Mouse (Mus musculus) limb, embryonic 10.5 days (tissue): ENCODE data around the gene Rab3gap2. TPM values are rescaled to one million over a fixed set of nuclear protein-coding genes. Genes with fewer than 3 reads are reported as not detected.

Experiments used
- DNase-seq: peaks from one replicate; pipeline ENCODE4 v3.0.0-alpha.2; 2017; ENCODE audit warnings: low spot score
- H3K27ac ChIP-seq: fragments of 300-500 bp; sonication (generic); 2 replicates; pipeline ENCODE4 v1.5.1; 2016; ENCODE audit warnings: mild to moderate bottlenecking
- H3K27me3 ChIP-seq: fragments of 300-500 bp; sonication (generic); 2 replicates; pipeline ENCODE4 v1.6.1; 2016; ENCODE audit warnings: low read depth, mild to moderate bottlenecking; ENCODE audit not compliant: poor library complexity, severe bottlenecking
- H3K36me3 ChIP-seq: fragments of 300-500 bp; sonication (generic); 2 replicates; pipeline ENCODE4 v1.6.1; 2016; ENCODE audit warnings: mild to moderate bottlenecking, moderate library complexity
- H3K4me1 ChIP-seq: fragments of 300-500 bp; sonication (generic); 2 replicates; pipeline ENCODE4 v1.6.1; 2016
- H3K4me3 ChIP-seq: fragments of 300-500 bp; sonication (generic); 2 replicates; pipeline ENCODE4 v1.5.1; 2016; ENCODE audit warnings: mild to moderate bottlenecking, moderate library complexity
- H3K9me3 ChIP-seq: fragments of 300-500 bp; sonication (generic); replicated peaks from 2 replicates; pipeline ENCODE4 v1.6.1; 2016; ENCODE audit warnings: mild to moderate bottlenecking
- WGBS: fragments of 180-500 bp; shearing (Covaris S2); methylation state at CpG from one replicate; pipeline ENCODE4 v1.1.7; 2016; 5-methylcytosine and 5-hydroxymethylcytosine counted together
- polyA plus RNA-seq: library from polyadenylated mRNA; unstranded; fragments of >200 nt; fragmentation: Nextera tagmentation; extraction: Ambion mirVana; gene quantifications from 2 replicates; pipeline ENCODE4 v1.2.1, GENCODE M21; 2016

The Rab3gap2 gene
- polyA plus RNA-seq, 1 experiment from 2014 or later: 20.6 TPM

DNA sequence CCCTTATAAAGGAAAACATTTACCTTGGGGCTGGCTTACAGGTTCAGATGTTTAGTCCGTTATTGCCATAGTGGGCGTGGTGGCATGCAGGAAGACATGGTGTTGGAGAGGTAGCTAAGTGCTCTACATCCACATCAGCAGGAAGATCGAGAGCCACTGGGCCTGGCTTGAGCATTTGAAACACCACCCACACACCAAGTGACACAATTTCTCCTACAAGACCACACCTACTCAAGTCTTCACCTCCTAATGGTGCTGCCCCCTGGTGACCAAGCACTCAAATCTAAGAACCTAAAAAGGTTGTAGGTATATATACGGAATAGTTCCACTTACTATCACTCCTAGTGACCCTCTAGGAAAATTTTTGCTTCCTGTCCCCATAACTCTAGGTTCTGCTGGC lies 32.6 kb downstream of the Rab3gap2 start:
- H3K9me3 ChIP-seq: no peaks in the 10 kb centered on the region
- no peak for DNase-seq
- H3K36me3 ChIP-seq: peaks cover 55% of the 10 kb centered on the region
- no peaks in the 10 kb centered on the region for H3K4me1 ChIP-seq
- WGBS: 87% methylated on average over 4 of the region's 4 CpGs
- H3K27me3 ChIP-seq: no peaks in the 10 kb centered on the region
- no peak overlapping the region for H3K4me3 ChIP-seq
- H3K27ac ChIP-seq: no peak overlapping the region

DNA sequence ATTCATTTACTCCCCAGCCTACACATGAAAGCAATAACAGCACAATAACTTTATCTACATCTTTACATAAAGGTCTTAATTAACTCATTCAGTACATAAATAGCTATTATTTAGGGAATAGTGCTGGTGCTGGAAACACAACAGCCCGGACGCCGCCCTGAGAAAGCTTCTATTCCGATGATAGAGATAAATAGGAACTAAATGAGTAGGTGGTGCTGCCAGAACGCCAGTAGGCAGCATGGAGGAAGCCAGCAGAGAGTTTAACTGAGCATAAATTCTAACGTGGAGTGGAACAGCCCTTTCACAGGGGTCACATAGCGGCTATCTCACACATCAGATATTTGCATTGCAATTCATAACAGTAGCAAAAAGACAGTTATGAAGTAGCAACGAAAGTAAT lies 39.1 kb downstream of the Rab3gap2 start:
- Histone ChIP-seq H3K27ac (no peak overlapping the region), H3K4me3 (no peak overlapping the region), H3K4me1 (no peaks in the 10 kb centered on the region), H3K27me3 (no peaks in the 10 kb centered on the region), H3K9me3 (no peaks in the 10 kb centered on the region), H3K36me3 (peaks cover 65% of the 10 kb centered on the region)
- WGBS: 92% methylated on average over 8 of the region's 8 CpGs
- DNase-seq: no peak

DNA sequence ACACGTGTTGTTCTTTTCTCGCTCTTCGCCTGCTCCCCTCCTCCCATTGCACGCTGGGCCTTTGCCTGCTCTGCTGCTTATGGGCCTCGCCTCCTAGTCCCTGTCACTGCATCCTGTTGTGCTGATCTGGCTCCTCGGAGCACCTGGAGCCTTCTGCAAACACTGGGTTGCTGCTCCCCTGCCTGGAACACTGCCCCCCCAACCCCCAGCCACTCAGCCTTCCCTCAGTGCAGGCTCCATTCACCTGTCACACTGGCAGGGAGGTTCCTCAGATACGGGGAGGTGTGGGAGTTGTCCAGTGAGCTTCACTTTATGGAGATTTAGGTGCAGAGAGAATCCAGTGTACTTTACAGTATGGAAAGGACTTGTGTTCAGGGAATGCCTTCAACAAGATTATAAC lies 41.5 kb downstream of the Rab3gap2 start:
- no peak for DNase-seq
- Histone ChIP-seq H3K9me3 (no peaks in the 10 kb centered on the region), H3K4me3 (no peak overlapping the region), H3K27me3 (no peaks in the 10 kb centered on the region), H3K36me3 (peaks cover 76% of the 10 kb centered on the region), H3K4me1 (no peaks in the 10 kb centered on the region), H3K27ac (no peak overlapping the region)
- WGBS: 75% methylated on average over 7 of the region's 7 CpGs

DNA sequence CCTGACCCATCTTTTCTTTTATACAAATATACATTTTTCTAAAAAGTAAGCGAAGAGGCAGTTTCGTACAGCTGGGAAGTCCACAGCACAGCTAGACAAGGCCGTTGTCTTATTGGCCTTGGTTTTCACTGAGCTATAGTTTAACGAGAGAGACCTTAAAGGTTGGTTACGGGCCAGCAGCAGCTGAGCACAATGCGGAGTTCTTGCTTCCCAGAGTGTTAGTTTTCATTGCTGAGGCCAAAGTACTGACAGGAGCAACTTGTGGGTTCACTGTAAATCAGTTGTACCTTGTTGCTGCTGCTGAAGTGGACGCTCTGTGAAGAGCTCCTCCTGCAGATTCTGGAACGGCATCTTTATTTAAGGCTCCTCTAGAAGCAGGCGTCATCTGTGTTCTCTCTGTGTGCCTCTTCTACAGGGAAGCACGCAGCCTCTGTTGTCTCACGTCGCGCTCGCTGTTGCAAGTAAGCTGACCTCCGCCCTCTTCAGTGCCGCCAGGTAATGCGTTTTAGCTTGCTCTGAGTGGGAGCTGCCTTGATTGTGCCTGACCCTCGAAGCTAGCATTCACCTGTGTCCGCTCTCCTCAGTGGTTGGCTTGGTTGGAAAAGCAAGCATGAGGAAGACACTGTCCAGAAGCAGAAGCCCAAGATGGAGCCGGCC lies 43.6 kb downstream of the Rab3gap2 start:
- WGBS: 89% methylated on average over 20 of the region's 20 CpGs
- peaks cover 80% of the 10 kb centered on the region for H3K36me3 ChIP-seq
- H3K4me3 ChIP-seq: no peak overlapping the region
- H3K27ac ChIP-seq: peak overlapping the region; percentile 53; the same call in 1 of the 2 replicates
- no peaks in the 10 kb centered on the region for H3K4me1 ChIP-seq
- DNase-seq: no peak
- no peaks in the 10 kb centered on the region for H3K27me3 ChIP-seq
- H3K9me3 ChIP-seq: no peaks in the 10 kb centered on the region

DNA sequence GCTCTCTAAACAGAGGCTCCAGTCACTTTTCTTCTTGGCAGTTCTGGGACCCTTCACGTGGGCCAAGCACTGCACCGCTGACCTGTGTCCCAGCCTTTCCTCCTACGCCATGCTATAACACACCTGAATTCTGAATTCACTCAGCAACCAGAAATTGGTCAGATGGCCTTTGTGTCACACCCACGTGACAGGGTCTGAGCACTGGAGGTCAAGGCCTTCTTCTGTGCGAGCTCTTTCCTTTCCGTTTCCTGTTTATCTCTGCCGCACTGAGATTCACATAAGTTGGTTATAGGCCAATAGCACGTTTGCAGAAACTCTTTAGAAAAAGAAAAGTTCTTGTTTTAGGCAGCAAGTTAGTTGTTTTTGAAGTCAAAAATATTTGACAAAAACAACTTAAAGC lies 44.8 kb downstream of the Rab3gap2 start:
- no peak overlapping the region for H3K27ac ChIP-seq
- no peaks in the 10 kb centered on the region for H3K4me1 ChIP-seq
- H3K9me3 ChIP-seq: no peaks in the 10 kb centered on the region
- H3K27me3 ChIP-seq: no peaks in the 10 kb centered on the region
- H3K36me3 ChIP-seq: peaks cover 80% of the 10 kb centered on the region
- no peak overlapping the region for H3K4me3 ChIP-seq
- DNase-seq: no peak
- 93% methylated on average over 8 of the region's 8 CpGs for WGBS

DNA sequence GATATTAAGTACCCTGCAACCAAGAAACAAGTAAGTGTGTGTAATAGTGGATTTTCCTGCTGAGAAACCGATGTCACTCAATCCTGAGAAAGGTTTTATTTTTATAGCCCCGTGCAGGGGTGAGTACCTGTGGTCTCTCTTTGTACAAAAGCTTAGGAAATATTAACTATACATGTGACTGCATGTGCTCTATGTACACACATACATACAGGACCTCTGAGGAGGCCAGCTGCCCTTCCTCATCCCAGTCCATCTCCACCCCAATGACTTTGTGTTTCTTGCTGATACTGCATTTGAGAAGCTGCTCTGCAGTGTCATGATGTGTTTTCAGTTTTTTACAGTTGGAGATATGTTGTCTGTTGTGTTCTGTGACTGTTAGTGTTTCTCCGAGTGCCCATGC lies 48.4 kb downstream of the Rab3gap2 start:
- H3K9me3 ChIP-seq: no peaks in the 10 kb centered on the region
- peaks cover 80% of the 10 kb centered on the region for H3K36me3 ChIP-seq
- no peaks in the 10 kb centered on the region for H3K27me3 ChIP-seq
- no peak overlapping the region for H3K27ac ChIP-seq
- DNase-seq: no peak
- WGBS: 96% methylated on average over 3 of the region's 3 CpGs
- H3K4me3 ChIP-seq: no peak overlapping the region
- no peaks in the 10 kb centered on the region for H3K4me1 ChIP-seq

DNA sequence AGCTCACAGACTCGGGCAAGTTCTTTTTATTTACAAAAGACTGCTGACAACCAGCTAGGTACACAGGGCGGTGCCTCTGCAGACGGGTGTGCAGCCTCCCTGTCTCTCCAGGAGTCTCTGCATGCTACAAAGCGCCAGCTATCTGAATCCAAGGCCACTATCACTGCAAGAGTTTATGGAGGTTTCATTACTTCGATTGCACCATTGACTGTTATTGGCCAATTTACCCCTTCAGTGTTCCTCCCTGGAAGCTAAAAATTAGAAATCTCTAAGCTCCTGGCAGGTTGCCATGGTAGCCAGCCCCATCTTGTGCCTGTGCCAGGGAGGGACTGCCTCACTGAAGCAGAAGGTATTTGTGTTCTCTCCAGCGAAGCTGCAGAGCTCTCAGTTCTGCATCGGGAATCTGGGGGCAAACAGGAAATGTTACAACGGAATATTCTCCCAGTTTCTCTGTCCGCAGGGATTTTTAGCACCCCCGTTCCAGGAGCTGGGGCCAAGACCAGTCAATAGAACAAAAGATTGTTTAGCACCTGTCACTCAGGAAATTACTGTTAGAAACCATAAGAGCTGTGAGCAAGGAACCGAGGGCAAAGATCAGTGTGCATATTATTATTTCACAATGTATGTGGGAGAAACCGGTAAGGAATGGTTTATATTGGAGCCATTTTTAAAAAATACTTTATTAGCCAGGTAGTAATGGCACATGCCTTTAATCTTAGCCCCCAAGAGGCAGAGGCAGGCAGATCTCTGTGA lies 49.4 kb downstream of the Rab3gap2 start:
- Histone ChIP-seq H3K4me1 (no peaks in the 10 kb centered on the region), H3K36me3 (peaks cover 70% of the 10 kb centered on the region), H3K9me3 (no peaks in the 10 kb centered on the region), H3K4me3 (no peak overlapping the region), H3K27me3 (no peaks in the 10 kb centered on the region), H3K27ac (no peak overlapping the region)
- 87% methylated on average over 12 of the region's 12 CpGs for WGBS
- no peak for DNase-seq

DNA sequence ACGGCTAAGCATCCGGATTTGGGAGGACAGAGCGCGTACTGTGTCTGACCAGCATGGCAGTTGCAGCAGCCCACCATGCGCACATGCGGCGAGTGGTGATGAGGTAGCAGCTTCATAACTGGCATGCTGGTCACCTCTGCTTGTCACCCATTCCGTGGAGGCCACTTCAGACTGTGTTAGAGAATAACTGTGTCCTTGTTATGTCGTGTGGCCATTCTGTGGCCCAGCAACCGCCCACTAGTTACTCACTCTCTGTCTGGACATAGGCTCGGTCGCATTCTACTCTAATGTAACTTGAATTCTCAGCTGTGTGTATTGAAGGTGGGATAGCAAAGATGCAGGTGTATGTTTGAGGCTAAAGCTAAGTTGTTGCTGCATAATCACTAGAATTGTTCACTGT lies 51.4 kb downstream of the Rab3gap2 start:
- Histone ChIP-seq H3K27ac (no peak overlapping the region), H3K4me3 (no peak overlapping the region), H3K9me3 (no peaks in the 10 kb centered on the region), H3K36me3 (peaks cover 66% of the 10 kb centered on the region), H3K27me3 (no peaks in the 10 kb centered on the region), H3K4me1 (no peaks in the 10 kb centered on the region)
- DNase-seq: no peak
- 96% methylated on average over 12 of the region's 12 CpGs for WGBS

DNA sequence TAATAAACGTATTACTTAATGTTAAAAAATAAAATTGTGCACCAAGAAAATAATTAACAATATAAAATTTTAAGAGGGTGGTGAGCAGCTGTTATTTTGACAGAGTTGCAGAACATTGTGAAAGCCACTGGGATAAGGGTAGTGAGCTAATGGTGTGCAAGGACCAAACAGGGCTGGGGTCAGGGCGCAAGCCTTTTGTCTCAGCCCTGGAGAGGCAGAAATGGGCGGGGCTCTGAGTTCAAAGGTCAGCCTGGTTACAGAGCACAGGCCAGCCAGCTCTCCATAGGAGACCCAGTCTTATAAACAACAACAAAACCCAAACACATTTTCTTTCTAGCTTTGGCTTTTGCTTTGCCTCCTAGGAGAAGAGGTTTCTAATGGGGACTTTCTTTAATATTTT lies 52.8 kb downstream of the Rab3gap2 start:
- Histone ChIP-seq H3K9me3 (no peaks in the 10 kb centered on the region), H3K4me1 (no peaks in the 10 kb centered on the region), H3K27me3 (no peaks in the 10 kb centered on the region), H3K27ac (no peak overlapping the region), H3K4me3 (no peak overlapping the region), H3K36me3 (peaks cover 66% of the 10 kb centered on the region)
- no peak for DNase-seq
- WGBS: 40% methylated on average over 3 of the region's 3 CpGs

DNA sequence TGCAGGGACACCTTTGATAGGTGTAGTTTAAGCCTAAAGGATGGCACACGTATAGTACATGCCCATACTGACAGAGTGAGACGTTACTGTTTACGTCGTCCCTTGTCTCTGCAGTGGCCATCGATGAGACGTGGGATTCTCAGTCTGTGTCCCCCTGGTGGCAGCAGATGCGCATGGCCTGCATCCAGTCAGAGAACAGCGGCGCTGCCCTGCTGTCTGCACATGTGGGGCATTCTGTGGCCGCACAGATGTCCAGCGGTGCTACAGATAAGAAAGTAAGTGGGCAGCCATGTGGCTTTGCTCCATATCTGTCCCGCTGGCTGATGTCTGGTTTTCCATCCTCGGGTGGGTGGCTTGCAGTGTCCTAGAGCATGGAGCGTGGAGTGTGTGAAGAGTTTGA lies 58.6 kb downstream of the Rab3gap2 start:
- Histone ChIP-seq H3K9me3 (no peaks in the 10 kb centered on the region), H3K4me3 (no peak overlapping the region), H3K36me3 (peaks cover 82% of the 10 kb centered on the region), H3K27ac (no peak overlapping the region), H3K4me1 (no peaks in the 10 kb centered on the region), H3K27me3 (no peaks in the 10 kb centered on the region)
- 63% methylated on average over 14 of the region's 14 CpGs for WGBS
- DNase-seq: peak; percentile 39

DNA sequence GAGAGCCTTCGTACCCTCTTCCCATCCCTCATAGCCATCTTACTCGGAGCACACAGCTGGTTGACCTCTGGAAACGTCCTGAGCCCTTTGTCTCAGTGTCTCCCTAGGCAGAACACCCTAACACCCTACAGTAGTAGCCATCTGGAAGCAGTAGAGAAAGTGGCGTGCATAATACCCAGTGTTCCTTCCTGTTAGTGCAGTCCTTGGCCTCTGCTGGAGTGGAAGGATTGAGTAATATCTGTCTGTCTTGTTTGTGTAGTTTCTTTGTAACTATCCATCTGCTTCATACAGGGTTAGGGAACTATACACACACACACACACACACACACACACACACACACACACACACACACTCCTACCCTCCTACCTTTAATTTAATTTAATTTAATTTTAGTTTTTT lies 64.8 kb downstream of the Rab3gap2 start:
- H3K36me3 ChIP-seq: peaks cover 73% of the 10 kb centered on the region
- 87% methylated on average over 4 of the region's 4 CpGs for WGBS

DNA sequence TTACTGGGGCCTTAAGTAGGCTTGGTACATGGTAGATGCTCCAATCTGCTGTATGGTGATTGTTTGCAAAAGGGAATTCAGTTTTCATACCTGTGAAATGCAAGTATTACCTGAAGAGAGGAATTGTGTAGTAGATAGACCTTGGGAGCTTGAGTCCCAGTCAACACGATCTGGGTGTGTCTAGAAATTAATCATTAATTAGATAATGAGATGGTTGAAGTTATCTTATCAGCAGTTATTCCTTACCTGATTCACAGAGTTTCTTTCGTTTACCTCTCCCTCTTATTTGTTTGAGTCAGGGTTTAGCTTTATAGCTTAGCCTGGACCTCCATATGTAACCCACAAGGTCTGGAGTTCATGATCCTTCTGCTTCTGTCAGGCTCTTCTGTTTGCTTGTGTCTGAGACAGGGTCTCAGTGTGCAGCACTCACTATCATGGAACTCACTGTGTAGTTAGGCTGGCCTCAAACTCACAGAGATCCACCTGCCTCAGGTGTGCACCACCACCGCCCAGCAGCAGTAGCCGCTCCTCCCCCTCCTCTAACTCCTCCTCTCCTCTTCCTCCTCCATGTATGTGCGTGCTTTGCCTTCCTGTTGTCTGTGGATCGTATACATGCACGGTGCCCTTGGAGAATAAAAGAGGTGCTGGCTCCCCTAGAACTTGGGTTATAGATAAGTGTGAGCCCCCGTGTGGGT lies 66.6 kb downstream of the Rab3gap2 start:
- H3K27ac ChIP-seq: no peak overlapping the region
- peaks cover 68% of the 10 kb centered on the region for H3K36me3 ChIP-seq
- 94% methylated on average over 8 of the region's 8 CpGs for WGBS
- no peaks in the 10 kb centered on the region for H3K27me3 ChIP-seq
- DNase-seq: no peak
- no peak overlapping the region for H3K4me3 ChIP-seq
- H3K4me1 ChIP-seq: no peaks in the 10 kb centered on the region
- H3K9me3 ChIP-seq: no peaks in the 10 kb centered on the region

More for the DNA sequence above, 64.8 kb downstream of the Rab3gap2 start:
- DNase-seq: no peak
- Histone ChIP-seq H3K27ac (no peak overlapping the region), H3K4me3 (no peak overlapping the region), H3K9me3 (no peaks in the 10 kb centered on the region), H3K4me1 (no peaks in the 10 kb centered on the region), H3K27me3 (no peaks in the 10 kb centered on the region)

DNA sequence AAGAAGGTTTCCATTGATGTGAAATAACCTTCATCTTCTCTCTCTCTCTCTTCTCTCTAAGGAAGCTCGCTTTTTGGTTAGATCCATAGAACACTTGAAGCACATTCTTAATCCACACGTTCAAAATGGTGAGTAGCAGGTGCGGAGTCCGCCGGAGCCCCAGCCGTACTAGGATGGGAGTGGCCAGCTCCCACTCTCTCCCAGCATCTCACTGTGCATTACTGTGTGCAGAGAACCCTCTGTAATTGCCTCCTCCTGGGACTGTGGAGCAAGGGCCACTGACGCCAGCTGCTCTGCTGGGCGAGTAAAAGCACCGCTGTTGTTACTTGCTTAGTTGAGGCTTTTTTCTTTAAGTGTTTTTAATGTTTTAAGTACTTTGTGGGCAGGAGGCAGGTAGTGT lies 67.5 kb downstream of the Rab3gap2 start:
- Histone ChIP-seq H3K9me3 (no peaks in the 10 kb centered on the region), H3K4me1 (no peaks in the 10 kb centered on the region), H3K4me3 (no peak overlapping the region), H3K27me3 (no peaks in the 10 kb centered on the region), H3K27ac (no peak overlapping the region), H3K36me3 (peaks cover 69% of the 10 kb centered on the region)
- WGBS: 96% methylated on average over 9 of the region's 9 CpGs
- no peak for DNase-seq
